Mouse (Mus musculus) left cerebral cortex, adult 18-20 months (tissue): ENCODE measurements around the gene Xpot. TPM values are rescaled to one million over a fixed set of nuclear protein-coding genes. Genes with fewer than 3 reads are reported as not detected.

Experiments
- DNase-seq, 2 experiments: peaks; one replicate each; pipeline ENCODE4 v3.0.0; 2021 to 2022; ENCODE audit warnings: low spot score in 2 of 2, mixed read lengths in 1 of 2
- microRNA-seq, 2 experiments: library from miRNA; unstranded; fragments of <30 nt; microRNA quantifications; one replicate each; pipeline ENCODE4 v1.2.0; 2021
- total RNA-seq, 2 experiments: library from RNA; stranded (reverse); gene quantifications; 2 replicates each; pipeline ENCODE4 v1.2.3; 2021

The Xpot gene
- total RNA-seq, 2 experiments from 2014 or later = 71.8 to 74.6 TPM

GRCm38 (mm10) chr10:121582287-121582686 is 43.8 kb downstream of the Xpot start:
- DNase-seq = no peak

GRCm38 (mm10) chr10:121581405-121581804 is 44.7 kb downstream of the Xpot start:
- DNase-seq = no peak

GRCm38 (mm10) chr10:121580381-121580780 is 45.8 kb downstream of the Xpot start:
- DNase-seq = no peak

- no peak for DNase-seq
Measured at GRCm38 (mm10) chr10:121576372-121576771, 49.8 kb downstream of the Xpot start.

- no peak for DNase-seq
Measured at GRCm38 (mm10) chr10:121571511-121572147, 54.5 kb downstream of the Xpot start.

GRCm38 (mm10) chr10:121571031-121571430 is 55.1 kb downstream of the Xpot start:
- no peak for DNase-seq

- no peak for DNase-seq
Measured at GRCm38 (mm10) chr10:121569796-121570195, 56.3 kb downstream of the Xpot start.

- DNase-seq = no peak
Measured at GRCm38 (mm10) chr10:121569001-121569589, 57.0 kb downstream of the Xpot start.

GRCm38 (mm10) chr10:121568534-121568933 is 57.6 kb downstream of the Xpot start:
- no peak for DNase-seq

GRCm38 (mm10) chr10:121568026-121568425 is 58.1 kb downstream of the Xpot start:
- no peak for DNase-seq

- DNase-seq = no peak
Measured at GRCm38 (mm10) chr10:121564447-121564846, 61.7 kb downstream of the Xpot start.

- no peak for DNase-seq
Measured at GRCm38 (mm10) chr10:121558231-121558630, 67.9 kb downstream of the Xpot start.

GRCm38 (mm10) chr10:121556263-121556662 is 69.9 kb downstream of the Xpot start:
- peak in 1 of 2 experiments; percentile 1 for DNase-seq

- DNase-seq = no peak
Measured at GRCm38 (mm10) chr10:121550334-121550733, 75.8 kb downstream of the Xpot start.

- no peak for DNase-seq
Measured at GRCm38 (mm10) chr10:121549670-121550069, 76.5 kb downstream of the Xpot start.

GRCm38 (mm10) chr10:121547162-121547561 is 79.0 kb downstream of the Xpot start:
- DNase-seq = no peak

GRCm38 (mm10) chr10:121543577-121543976 is 82.6 kb downstream of the Xpot start:
- DNase-seq = no peak

GRCm38 (mm10) chr10:121542156-121542555 is 84.0 kb downstream of the Xpot start:
- no peak for DNase-seq

Small RNA genes within 50 kb of the gene (microRNA-seq; reads per million reads assigned to microRNA genes)
- gene Gm24330 = 0 reads per million in 2 experiments

Other genes starting within 250 kb of the Xpot start
- gene Rassf3, start 150.0 kb downstream of the Xpot start, total RNA-seq = 10 to 100 TPM; 39.4 to 49.7 TPM
- 10 to 100 TPM; 49.1 to 50.3 TPM for gene Tbk1, start 39.5 kb downstream of the Xpot start, total RNA-seq
- under 1 TPM; 0.23 to 0.60 TPM for gene D930020B18Rik, start 15.3 kb upstream of the Xpot start, total RNA-seq
- gene BC048403, start 113.6 kb upstream of the Xpot start, total RNA-seq = 10 to 100 TPM; 10.1 TPM